Mouse (Mus musculus) C2C12 (cell line): ENCODE measurements at regions not wholly inside any gene's neighbourhood (a gene's known extent, or its start where the extent isn't known, plus 50 kb on each side); places are given as distances from the start of the nearest gene placed in this dataset.

Experiments used
- CTCF ChIP-seq: IDR thresholded peaks from one replicate; pipeline ENCODE4 v1.5.1; 2011; ENCODE audit not compliant: control insufficient read depth, insufficient read depth, insufficient read length
- MYOD1 ChIP-seq: IDR thresholded peaks from one replicate; pipeline ENCODE4 v1.6.1; 2011; ENCODE audit warnings: low read depth; ENCODE audit not compliant: control insufficient read depth, insufficient read length
- MYOG ChIP-seq: IDR thresholded peaks from one replicate; pipeline ENCODE4 v1.6.1; 2011; ENCODE audit not compliant: control insufficient read depth, insufficient read length; ENCODE audit errors: extremely low read depth
- USF1 ChIP-seq: IDR thresholded peaks from one replicate; pipeline ENCODE4 v1.6.1; 2011; ENCODE audit warnings: low read depth, mild to moderate bottlenecking, control low read depth, moderate library complexity

DNA sequence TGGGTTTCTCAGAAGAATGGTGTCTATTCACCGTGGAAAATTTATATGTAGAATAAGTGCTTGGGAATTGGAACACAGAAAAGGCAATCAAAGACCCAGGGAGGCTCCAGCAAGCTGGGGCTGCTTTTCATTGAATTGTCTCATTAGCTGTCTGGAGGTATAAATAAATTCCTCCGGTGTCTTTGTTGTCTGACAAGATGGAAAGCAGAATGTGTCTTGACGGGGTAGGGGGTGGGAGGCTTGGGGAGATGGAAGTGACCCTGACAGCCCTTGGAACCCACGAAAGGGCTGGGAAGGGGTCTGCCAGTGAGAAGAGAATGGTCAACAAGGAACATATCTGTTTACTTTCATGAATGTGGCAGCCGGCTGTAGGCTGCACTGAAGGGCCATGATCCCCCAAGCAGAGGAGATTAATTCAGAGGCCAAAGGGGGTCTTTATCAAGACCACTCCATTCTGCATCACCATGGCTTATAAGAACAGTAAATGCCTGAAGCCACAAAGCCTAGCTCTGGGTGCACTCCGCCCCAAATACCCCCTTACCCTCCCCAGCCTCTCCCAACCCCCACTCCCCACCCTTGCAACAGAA is 127.2 kb upstream of the Neo1 start:
- TF ChIP-seq USF1 (no peak), CTCF (no peak), MYOD1 (no peak), MYOG (no peak)
